Mouse (Mus musculus) thymus, postnatal 0 days (tissue): ENCODE measurements around the gene Rbbp9. TPM values are rescaled to one million over a fixed set of nuclear protein-coding genes. Genes with fewer than 3 reads are reported as not detected.

Source experiments
- DNase-seq: peaks from one replicate; pipeline ENCODE4 v3.0.0-alpha.2; 2015; ENCODE audit warnings: low spot score
- polyA plus RNA-seq: library from polyadenylated mRNA; unstranded; fragments of >200 nt; fragmentation: Nextera tagmentation; extraction: Ambion mirVana; gene quantifications from 2 replicates; pipeline ENCODE4 v1.2.1, GENCODE M21; 2015

Rbbp9 gene
- polyA plus RNA-seq, 1 experiment from 2014 or later: 18.6 TPM

DNA sequence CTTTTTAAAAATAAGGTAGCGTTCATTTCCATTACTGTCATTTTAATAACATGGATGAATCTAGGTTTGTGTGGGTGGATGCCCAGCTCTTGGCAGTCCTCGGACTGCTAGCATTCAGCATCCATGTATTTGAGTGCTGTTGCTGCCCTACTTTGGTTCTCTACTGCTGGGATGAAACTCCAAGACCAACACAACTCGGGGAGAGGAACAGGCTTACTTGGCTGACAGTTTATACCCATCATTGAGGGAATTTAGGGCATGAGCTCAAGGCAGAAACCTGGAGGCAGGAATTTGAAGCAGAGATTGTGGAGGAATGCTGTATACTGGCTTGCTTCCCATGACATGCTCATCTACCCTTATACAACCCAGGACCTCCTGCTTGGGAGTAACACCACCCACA lies 36.0 kb downstream of the Rbbp9 start:
- no peak for DNase-seq

DNA sequence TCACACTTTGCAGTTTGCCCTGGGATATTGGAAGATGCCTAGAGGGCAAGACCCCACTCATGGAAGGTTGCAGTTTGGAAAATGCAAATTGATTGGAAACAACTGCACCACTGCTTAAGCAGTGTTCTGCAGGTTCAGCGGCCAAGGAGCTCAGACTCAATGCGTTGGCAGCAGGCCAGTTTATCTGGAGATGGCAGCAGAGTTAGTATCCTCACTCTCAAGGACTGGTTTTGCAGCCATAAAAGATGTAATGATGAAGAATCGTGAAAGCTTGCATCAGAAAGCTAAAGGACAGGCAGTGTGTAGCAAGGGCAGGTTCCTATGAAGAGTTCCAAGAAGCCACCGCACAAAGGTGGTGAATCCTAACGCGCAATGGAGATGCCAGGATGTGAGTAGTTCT lies 48.5 kb downstream of the Rbbp9 start:
- no peak for DNase-seq

Other genes with a start within 250 kb of the Rbbp9 start
- gene Ovol2, start 218.7 kb downstream of the Rbbp9 start, polyA plus RNA-seq: 0.13 and 0.31 TPM in 2 replicates
- gene Kat14, start 181.9 kb downstream of the Rbbp9 start, polyA plus RNA-seq: 29.0 and 31.5 TPM in 2 replicates
- gene Pet117, start 181.9 kb downstream of the Rbbp9 start, polyA plus RNA-seq: 1.8 and 3.8 TPM in 2 replicates
- gene Dzank1, start 23.5 kb downstream of the Rbbp9 start, polyA plus RNA-seq: 0.25 and 0.63 TPM in 2 replicates
- 19.0 and 21.5 TPM in 2 replicates for gene Polr3f, start 23.2 kb downstream of the Rbbp9 start, polyA plus RNA-seq
- gene Sec23b, start 5.4 kb upstream of the Rbbp9 start, polyA plus RNA-seq: 84.7 and 96.1 TPM in 2 replicates
- 60.4 and 67.0 TPM in 2 replicates for gene Smim26, start 43.2 kb upstream of the Rbbp9 start, polyA plus RNA-seq
- gene Dtd1, start 49.0 kb upstream of the Rbbp9 start, polyA plus RNA-seq: 42.0 and 44.9 TPM in 2 replicates